Mouse (Mus musculus): ENCODE measurements around the gene Nox1.
A peak's percentile ranks its signal among the peaks of the same experiment; 100 is the strongest.
"Not testable (repeated sequence)": the region's sequence is repeated elsewhere in the genome, so short reads cannot be mapped to it uniquely, and the experiment has no call there.

Gene Nox1

DNA sequence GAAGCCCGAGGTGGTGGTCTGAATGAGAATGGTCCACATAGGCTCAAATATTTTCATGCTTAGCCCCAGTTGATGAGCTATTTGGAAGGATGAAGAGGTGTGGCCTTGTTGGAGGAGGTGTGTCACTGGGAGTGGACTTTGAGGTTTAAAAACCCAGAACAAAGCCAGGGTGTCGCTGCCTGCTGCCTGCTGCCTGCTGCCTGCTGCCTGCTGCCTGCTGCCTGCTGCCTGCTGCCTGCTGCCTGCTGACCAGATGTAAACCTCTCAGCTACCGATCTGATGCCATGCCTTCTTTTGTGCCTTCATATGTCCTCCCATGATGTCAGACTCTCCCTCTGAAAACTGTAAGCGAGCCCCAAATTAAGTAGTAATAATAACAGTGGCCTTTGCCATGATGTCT lies at the start of gene Nox1:
Nox1 (minus strand) TSS at position 101 of the 400 bp plus-strand sequence.
- no peak for ATAC-seq (ENCODE audit: insufficient number of reproducible peaks, low FRiP score, low TSS enrichment)

DNA sequence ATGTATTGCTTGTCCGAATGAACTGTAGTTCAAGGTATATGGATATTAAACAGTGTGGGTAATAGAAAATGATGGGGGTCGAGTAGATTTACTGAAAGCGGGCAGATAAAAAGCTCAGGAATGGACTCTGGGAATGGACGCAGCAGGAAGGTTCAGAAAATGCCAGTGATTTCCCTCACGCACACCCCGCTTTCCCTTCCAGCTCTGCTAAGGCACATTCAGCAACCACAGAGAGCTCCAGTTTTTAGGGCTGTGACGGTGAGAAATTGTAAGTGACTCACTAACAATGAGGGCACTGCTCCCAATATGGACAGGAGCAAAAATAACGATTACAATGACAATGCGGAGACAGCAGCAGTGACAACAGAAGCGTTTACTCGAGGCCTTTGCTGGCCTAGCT lies 40.4 kb upstream of the Nox1 start:
- no peak for ATAC-seq (ENCODE audit: insufficient number of reproducible peaks, low FRiP score, low TSS enrichment)

DNA sequence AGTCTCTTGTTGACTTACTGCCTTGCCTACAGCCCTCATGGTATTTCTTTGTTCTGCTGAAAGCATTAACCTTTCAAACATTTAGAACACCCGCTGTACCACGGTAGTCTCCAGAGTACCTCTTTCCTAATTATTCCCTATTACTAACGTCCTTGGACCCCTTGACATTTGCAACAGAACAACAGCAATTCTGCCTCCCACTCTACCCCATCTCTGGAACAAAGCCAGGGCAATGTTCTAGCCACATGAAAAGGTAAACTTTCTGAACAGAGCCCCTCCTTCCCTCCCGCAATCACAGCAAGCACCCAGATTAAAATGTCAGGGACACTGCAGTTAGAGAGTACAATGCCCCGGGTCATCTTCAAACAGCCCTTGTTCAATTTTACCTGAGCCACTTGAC lies 39.4 kb upstream of the Nox1 start:
- ATAC-seq (ENCODE audit: insufficient number of reproducible peaks, low FRiP score, low TSS enrichment), result no peak

DNA sequence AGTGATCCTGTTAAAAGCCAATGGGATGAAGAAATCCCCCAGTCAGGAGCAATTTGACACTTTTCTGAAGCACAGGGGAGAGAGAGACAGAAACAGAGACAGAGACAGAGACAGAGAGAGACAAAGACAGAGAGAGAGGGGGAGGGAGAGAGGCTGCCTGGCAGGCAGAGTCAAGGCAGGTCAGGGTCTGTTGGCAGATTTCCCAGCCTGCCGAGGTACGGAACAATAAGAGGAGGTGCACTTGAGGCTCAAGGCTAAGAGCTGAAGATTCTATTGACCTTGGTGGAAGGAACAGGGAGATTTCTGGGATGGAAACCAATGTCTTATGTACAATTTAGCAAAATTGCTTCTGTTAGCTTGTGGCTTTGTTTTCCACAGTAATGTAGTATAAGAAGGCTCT lies 26.4 kb upstream of the Nox1 start:
- ATAC-seq (ENCODE audit: insufficient number of reproducible peaks, low FRiP score, low TSS enrichment), result no peak

DNA sequence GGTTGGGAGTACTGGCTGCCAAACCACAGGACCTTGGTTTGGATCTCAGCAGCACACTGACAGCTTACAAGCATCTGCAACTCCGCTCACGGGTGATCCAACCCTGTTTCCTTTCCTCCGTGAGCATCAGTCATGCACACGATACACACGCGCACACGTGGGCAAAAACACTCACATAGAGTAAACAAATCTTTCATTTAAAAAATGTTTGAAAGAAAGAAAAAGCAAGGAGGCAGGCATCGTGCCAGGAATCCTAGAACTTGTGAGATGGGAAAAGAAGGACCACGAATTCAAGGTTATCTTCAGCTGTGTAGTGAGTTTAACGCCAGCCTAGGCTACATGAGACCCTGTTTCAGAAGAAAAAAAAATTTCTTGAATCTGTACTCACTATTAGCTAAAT lies 24.2 kb upstream of the Nox1 start:
- no peak for ATAC-seq (ENCODE audit: insufficient number of reproducible peaks, low FRiP score, low TSS enrichment)

DNA sequence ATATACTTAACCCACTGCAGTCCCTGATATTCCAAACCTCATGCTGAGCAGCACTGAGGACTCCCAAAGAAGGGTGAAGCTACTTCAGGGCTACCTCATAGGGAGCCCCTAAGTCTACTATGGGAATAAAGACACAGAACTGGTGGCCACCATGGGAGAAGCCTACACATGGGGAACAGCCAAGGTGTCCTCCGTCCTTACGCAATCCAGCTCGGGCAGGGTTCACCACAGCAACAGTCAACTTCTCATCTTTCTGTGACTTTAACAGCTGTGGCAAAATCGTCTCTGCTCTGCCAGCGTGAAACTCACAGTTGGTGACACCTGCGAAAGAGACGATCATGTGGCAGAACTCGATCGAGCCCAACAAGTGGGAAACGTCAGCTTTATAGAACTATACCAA lies 16.5 kb upstream of the Nox1 start:
- no peak for ATAC-seq (ENCODE audit: insufficient number of reproducible peaks, low FRiP score, low TSS enrichment)

DNA sequence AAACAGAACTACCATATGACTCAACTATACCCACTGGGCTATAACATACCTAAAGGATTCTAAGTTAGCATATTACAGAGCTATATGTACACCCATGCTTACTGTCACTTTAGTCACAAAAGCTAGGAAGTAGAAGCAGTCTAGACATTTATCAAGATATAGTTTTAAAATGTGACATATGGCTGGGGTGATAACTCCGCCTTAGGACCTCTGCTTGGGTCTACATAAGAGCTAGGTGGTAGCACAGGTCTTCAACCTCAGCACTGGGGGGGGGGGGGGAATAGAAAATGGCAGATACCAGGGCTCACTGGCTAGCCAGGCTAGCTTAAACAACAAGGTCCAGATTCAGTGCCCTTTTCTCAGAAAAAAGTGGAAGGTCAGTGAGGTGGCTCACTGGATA lies 11.3 kb upstream of the Nox1 start:
- no peak for ATAC-seq (ENCODE audit: insufficient number of reproducible peaks, low FRiP score, low TSS enrichment)

DNA sequence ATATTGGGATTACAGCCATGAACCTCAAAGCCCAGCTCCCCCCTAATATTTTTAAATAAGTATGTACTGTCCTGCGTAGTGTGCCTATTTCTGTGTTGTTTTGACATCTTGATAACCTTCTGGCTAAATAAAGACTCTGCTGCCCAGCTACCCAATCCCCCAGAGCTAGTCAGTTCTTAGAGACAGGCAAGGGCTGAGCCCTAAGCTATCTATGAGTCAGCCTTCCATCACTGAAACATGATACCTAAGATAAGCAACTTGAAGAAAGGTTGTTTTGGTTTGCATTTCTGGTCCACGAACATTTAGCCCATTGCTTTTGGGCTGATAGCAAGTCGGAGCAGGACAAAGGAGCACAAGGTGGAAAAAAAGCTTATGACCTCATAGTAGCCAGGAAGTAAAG lies 1.1 kb downstream of the Nox1 start:
- no peak for ATAC-seq (ENCODE audit: insufficient number of reproducible peaks, low FRiP score, low TSS enrichment)

DNA sequence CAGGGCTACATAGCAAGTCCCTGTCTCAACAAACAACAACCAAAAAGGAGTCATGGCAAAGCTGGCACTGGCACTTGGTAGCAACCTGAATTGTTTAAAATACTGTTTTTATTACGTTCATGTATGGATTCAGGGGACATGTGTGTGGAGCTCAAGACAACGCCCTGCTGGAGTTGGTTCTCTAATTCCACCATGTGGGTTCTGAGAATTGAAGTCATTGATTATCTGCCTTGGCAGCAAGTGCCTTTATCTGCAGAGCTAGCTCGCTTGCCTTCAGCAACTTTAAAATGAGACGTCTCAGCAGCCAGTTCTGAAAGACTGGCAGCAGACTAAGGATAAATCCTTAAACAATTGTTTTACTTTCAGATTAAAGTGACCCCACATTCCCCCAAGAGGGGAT lies 3.6 kb downstream of the Nox1 start:
- no peak for ATAC-seq (ENCODE audit: insufficient number of reproducible peaks, low FRiP score, low TSS enrichment)

DNA sequence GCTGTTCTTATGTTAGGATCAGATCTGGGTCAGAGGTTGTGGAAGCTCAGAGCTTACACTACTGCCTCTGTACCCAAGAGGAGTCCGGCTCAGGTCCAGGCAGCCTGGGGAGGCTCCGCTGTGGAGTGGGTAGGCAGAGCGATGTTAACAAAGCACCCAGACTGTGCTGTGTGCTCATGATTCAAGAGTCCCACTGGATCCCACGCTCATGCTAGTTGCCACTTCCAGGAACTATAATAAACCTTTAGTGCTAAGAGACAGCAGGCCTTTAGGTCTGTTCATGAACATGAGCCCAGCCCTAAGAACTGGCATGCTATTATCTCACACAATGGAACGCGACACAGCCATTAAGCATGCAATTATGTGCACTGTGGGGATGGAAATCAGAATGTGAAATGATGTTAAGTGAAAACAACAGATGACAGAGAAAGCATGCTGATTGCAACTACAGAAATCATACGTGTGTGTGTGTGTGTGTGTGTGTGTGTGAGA lies 10.6 kb downstream of the Nox1 start:
- no peak for ATAC-seq (ENCODE audit: insufficient number of reproducible peaks, low FRiP score, low TSS enrichment)

DNA sequence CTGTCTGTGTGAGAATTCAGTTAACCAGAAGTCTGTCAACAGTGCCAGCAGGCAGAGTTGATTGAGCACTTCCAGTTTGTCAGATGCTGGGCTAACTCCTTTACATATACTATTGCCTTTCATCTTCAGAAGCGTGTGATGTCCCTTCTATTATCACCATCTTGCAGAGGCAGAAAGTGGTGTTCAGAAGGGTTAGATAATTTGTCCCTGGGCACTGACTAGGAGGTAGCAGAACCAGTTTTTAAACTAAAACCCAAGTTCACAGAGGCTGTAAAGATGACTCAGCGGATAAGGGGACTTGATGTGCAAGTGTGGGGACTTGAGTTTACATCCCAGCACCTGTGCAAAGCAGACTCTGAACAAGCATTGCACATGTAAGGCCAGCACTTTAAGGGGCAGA lies 13.3 kb downstream of the Nox1 start:
- no peak for ATAC-seq (ENCODE audit: insufficient number of reproducible peaks, low FRiP score, low TSS enrichment)

DNA sequence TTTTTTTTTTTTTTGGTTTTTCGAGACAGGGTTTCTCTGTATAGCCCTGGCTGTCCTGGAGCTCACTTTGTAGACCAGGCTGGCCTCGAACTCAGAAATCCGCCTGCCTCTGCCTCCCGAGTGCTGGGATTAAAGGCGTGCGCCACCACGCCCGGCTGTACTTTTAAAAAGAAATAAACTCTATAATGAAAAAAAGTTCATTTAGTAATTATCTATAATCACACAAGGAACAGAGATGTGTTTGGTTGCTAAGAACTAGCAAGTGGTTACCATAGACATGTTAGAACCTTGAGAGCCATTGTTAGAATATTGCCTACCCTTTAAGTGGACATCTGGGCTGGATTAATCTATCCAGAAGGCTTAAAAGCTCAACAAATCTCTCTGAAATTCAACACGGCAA lies 34.6 kb downstream of the Nox1 start, which contains the start of gene Arl13a:
Arl13a (plus strand) TSS at position 301 of the 400 bp plus-strand sequence.
- ATAC-seq (ENCODE audit: insufficient number of reproducible peaks, low FRiP score, low TSS enrichment), result not testable (repeated sequence)

DNA sequence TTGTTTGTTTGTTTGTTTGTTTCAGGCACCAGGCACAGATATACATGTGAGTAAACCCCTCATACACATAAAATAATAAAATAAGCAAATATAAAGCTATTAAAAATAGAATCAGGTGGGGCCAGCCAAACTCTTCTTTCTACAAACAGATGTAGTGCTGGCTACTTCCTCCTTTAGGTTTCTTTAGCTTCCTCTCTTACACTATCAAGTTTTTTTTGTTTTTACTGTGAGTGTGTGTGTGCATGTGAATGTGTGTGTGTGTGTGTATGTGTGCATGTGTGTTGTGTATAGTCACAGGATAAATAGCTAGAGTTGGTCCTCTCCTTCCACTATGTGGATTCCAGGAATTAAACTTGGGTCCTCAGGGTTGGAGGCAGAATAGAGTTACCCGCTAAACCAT lies 47.1 kb downstream of the Nox1 start:
- no peak for ATAC-seq (ENCODE audit: insufficient number of reproducible peaks, low FRiP score, low TSS enrichment)

DNA sequence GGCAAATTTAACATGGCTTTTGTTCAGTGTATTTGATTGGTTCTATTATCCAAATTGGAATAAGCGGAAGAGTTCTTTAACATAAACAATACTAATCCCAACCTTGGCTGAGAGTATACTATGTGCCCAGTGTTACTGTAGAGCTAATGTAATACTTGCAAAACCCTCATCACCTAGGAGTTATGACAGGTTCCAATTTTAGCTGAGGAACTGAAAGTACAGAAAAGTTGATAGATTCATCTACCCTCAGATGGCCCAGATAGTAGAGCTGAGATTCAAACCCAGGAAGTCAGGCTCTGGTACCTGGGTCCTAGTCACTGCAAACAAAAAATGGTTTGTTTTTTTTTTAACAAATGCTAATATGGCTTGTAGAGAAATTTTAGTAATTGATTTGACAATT lies 51.2 kb downstream of the Nox1 start:
- no peak for ATAC-seq (ENCODE audit: insufficient number of reproducible peaks, low FRiP score, low TSS enrichment)

DNA sequence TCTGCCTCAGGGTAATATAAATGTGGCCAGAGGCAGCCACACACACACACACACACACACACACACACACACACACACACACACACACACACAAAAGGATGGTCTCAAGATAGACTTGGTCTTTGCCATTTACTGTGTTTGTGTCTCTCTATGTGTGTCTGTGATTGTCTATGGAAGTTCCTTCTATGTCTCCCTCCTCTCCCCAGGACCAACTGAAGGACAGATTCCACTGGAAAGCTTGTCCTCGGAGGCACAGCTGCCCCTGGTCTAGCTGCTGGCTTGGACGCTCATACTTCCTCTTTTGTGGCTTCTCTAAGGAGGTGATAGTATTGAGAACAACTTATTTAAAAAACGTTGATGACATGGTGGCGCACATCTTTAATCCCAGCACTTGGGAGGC lies 58.3 kb downstream of the Nox1 start:
- no peak for ATAC-seq (ENCODE audit: insufficient number of reproducible peaks, low FRiP score, low TSS enrichment)

DNA sequence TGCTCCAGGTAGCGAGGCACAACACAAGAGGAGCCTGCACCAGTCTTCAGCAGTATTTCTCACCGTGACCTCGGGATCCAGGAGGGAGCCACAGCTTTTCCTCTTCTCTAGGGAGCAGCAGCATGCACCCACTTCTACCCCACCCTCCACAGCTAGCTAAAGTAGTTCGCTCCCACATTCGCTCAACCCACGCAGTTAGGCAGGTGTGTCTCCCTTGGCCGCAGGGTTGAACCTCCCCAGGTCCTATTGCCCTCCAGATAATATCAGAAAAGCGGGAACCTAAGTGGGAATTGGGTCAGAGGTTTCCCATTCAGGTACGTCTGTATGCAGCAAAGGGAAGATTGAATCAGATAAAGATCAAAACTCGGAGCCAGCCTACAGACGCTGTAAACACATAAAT lies 58.9 kb downstream of the Nox1 start:
- peak; percentile 79 for ATAC-seq (ENCODE audit: insufficient number of reproducible peaks, low FRiP score, low TSS enrichment)

DNA sequence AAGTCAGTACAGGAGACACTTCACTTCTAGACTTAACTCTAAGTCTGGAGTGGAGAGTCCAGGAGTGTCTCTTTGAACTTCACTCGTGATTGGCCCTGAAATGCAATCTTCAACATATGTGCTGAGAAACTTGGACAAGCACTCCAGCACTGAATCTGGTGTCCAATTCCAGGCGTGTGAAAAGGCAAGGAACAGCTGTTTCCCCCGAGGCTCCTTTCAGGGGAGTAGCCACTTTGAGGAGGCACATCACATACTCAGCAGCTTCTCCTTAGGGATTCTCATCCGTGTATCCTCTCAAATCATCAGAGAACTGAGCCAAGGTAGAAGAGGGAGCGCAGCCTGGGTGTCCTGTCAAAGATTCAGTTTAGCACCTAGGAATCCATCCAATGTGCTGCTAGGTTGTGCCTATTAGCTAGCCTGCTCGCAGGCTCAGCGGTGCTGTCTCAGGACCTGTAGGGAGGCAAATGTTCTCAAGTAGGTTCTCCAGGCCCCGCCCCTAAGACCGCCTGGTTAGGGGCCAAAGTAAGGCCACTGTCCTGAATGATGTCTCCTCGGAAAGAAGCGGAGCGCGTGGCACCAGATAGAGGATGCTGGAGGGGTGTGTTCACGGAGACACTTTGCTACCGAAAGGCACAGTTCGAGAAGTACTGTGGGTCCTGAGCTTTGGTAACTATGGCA lies 59.6 kb downstream of the Nox1 start, which contains the start of gene Xkrx:
Xkrx (minus strand) TSS at position 34 of the 678 bp plus-strand sequence.
- ATAC-seq (ENCODE audit: insufficient number of reproducible peaks, low FRiP score, low TSS enrichment), result peak; percentile 78

DNA sequence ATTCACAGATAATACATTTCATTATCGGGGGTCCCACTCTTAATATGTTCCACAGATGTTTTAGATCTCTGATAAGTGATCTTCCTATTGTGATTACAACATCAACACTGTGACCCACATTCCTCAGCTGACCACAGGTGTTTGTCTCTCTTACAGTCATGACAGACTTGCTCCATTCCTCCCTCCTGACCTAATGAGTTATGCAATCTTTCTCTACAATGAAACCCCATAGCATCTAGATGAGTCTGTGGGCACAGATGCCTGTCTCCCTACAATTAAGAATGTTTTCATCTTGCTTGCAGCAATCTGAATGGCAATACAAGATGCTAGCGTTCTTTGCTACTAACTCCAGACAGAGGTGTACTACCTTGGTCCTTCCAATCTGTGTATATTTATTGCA lies 61.3 kb downstream of the Nox1 start:
- ATAC-seq (ENCODE audit: insufficient number of reproducible peaks, low FRiP score, low TSS enrichment), result no peak

DNA sequence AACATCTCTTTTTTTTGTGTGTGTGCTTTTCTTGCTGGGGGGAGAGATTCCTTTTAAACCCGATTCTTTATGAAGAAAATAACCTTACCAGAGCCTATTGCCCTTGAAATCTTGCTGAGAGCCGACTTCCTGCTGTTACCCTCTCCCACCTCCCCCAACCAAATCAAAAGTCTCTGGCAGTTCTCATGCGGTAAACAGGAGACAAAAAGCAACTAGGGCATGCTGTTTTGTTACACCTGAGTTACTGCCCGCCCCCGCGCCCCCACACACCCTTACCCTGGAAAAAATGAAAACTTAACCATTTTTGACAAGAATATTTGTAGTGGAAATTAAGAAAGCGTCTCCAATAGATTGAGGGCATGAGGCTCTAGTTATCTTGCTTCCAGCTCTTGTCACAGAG lies 63.6 kb downstream of the Nox1 start:
- no peak for ATAC-seq (ENCODE audit: insufficient number of reproducible peaks, low FRiP score, low TSS enrichment)

DNA sequence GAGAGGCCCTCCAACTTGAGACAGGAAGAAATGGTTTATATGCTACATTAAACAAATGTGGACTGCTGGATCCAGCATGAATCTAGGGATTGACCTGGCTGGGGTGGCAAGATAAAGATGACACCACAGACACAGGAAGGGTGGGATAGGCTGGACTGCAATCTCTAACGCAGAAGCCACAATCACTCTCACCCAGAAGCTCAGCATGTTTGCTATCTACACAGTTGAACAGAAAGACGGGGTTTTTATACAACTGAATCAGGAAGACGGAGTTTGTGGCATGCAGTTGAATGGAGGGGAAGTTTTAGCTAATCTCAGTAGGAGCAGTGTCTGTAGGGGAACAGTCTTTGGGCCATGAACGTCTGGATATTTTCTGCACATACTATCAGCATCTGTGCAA lies 79.8 kb downstream of the Nox1 start:
- ATAC-seq (ENCODE audit: insufficient number of reproducible peaks, low FRiP score, low TSS enrichment), result no peak

DNA sequence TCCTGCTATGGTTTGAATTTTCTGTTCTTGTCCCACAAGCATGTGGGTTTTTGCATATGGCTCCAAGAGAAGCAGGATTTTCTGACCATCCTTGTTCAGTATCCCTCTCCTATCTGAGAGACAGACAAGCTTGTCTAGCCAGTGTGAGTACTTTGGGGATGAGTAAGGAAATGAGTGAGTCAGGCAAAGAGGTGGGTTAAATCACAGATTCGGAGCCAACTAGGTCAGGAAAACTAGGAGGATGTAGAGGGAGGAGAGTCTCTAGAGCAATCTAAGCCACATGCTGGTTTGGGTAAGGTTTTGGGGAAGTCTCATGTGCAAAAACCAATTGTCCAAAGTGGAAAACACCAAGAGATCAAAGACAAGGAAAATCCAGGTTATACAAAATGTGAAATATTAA lies 80.2 kb downstream of the Nox1 start:
- no peak for ATAC-seq (ENCODE audit: insufficient number of reproducible peaks, low FRiP score, low TSS enrichment)

DNA sequence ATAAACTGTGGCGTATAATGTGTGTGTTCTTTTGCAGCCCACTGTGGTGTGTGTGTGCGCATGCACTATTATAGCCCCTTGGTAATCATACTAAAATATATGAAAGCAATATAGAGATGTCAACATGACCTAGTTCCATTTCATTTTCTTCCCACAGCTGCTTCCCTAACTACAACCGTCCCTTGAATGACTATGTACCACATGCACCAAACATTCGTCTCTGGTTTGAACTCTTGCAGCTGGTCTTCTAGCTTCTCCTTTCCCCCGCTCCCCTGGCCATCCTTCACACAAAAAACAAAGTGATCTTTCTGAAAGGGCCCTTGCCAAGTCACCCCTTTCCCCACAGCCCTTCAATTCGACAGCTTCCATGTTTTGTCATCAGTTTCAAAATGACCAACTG lies 81.7 kb downstream of the Nox1 start:
- ATAC-seq (ENCODE audit: insufficient number of reproducible peaks, low FRiP score, low TSS enrichment), result no peak

DNA sequence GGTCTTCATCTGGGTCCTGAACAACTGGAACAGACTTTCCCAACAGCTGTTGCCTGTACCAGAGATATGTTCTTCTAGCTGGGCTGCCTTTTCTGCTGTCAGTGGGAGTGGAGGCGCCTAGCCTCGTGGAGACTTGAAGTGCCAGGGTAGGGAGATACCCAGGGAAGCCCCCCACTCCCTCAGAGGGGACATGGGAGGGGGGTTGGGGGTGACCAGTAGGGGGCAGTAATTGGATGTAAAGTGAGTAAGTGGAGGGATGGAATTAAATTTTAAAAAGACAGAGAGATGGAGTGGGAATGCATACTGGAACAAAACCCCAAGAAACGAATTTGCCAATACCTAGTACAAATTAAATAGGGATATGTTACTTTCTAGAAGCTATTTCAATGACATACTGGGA lies 87.9 kb downstream of the Nox1 start:
- no peak for ATAC-seq (ENCODE audit: insufficient number of reproducible peaks, low FRiP score, low TSS enrichment)
